Mouse (Mus musculus) thymus, adult 2 months (tissue): ENCODE data around the gene Rhbdf2.

ENCODE experiments used
- CTCF ChIP-seq: fragments of 200-500 bp; IDR thresholded peaks from 2 replicates; pipeline ENCODE4 v1.5.1; 2012; ENCODE audit warnings: mild to moderate bottlenecking, control low read depth, low read length, moderate library complexity, borderline replicate concordance; ENCODE audit not compliant: control insufficient read depth, poor library complexity, insufficient read depth; ENCODE audit errors: extremely low read depth
- POLR2A ChIP-seq: fragments of 200-500 bp; IDR thresholded peaks from 2 replicates; pipeline ENCODE4 v1.6.1; 2012; ENCODE audit warnings: mild to moderate bottlenecking, low read length, control low read depth, moderate library complexity; ENCODE audit not compliant: control insufficient read depth, poor library complexity, insufficient read depth; ENCODE audit errors: extremely low read depth

- TF ChIP-seq POLR2A (no peak), CTCF (no peak)
Observed at GRCm38 (mm10) chr11:116649711-116650337, 23.0 kb upstream of the Rhbdf2 start.
